Mouse (Mus musculus) hindbrain, embryonic 14.5 days (tissue): ENCODE data around the gene Prokr1. TPM values are rescaled to one million over a fixed set of nuclear protein-coding genes. Genes with fewer than 3 reads are reported as not detected.
A peak's percentile ranks its signal among the peaks of the same experiment; 100 is the strongest.

Experiments
- ATAC-seq: fragments of 200-750 bp; cut with Nextera tagmentation; 2 replicates; pipeline ENCODE4 v1.8.0; 2017; ENCODE audit warnings: moderate number of reproducible peaks, mild to moderate bottlenecking, moderate TSS enrichment, moderate library complexity; ENCODE audit not compliant: low FRiP score
- DNase-seq: peaks from one replicate; pipeline ENCODE4 v3.0.0-alpha.2; 2015; ENCODE audit warnings: low spot score
- H3K27ac ChIP-seq: fragments of 300-500 bp; sonication (generic); 2 replicates; pipeline ENCODE4 v1.5.1; 2014; ENCODE audit warnings: mild to moderate bottlenecking, moderate library complexity
- H3K27me3 ChIP-seq: fragments of 300-500 bp; sonication (generic); 2 replicates; pipeline ENCODE4 v1.6.1; 2014; ENCODE audit warnings: mild to moderate bottlenecking, low read length, mixed read lengths; ENCODE audit not compliant: control insufficient read depth, insufficient read depth
- H3K36me3 ChIP-seq: fragments of 300-500 bp; sonication (generic); replicated peaks from 2 replicates; pipeline ENCODE4 v1.6.1; 2014; ENCODE audit not compliant: control insufficient read depth, insufficient read depth
- H3K4me1 ChIP-seq: fragments of 300-500 bp; sonication (generic); replicated peaks from 2 replicates; pipeline ENCODE4 v1.6.1; 2014; ENCODE audit warnings: antibody characterized with exemption, low read length, mixed read lengths; ENCODE audit not compliant: control insufficient read depth, insufficient read depth
- H3K4me2 ChIP-seq: fragments of 300-500 bp; sonication (generic); replicated peaks from 2 replicates; pipeline ENCODE4 v1.6.1; 2014; ENCODE audit warnings: mild to moderate bottlenecking, moderate library complexity
- H3K4me3 ChIP-seq: fragments of 300-500 bp; sonication (generic); replicated peaks from 2 replicates; pipeline ENCODE4 v1.5.1; 2014; ENCODE audit warnings: mild to moderate bottlenecking, low read length
- H3K9ac ChIP-seq: fragments of 300-500 bp; sonication (generic); 2 replicates; pipeline ENCODE4 v1.6.1; 2014
- H3K9me3 ChIP-seq: fragments of 300-500 bp; sonication (generic); 2 replicates; pipeline ENCODE4 v1.6.1; 2016; ENCODE audit warnings: low read length; ENCODE audit not compliant: control insufficient read depth
- WGBS: fragments of 180-500 bp; shearing (Covaris S2); extraction: QIAGEN DNeasy Blood & Tissue Kit; methylation state at CpG from one replicate; pipeline ENCODE4 v1.1.7; 2014; 5-methylcytosine and 5-hydroxymethylcytosine counted together
- polyA plus RNA-seq: library from polyadenylated mRNA; unstranded; fragments of >200 nt; fragmentation: Nextera tagmentation; extraction: Ambion mirVana; gene quantifications from 2 replicates; pipeline ENCODE4 v1.2.1, GENCODE M21; 2014

Prokr1 gene
- polyA plus RNA-seq, 1 experiment from 2014 or later = 1.7 TPM

DNA sequence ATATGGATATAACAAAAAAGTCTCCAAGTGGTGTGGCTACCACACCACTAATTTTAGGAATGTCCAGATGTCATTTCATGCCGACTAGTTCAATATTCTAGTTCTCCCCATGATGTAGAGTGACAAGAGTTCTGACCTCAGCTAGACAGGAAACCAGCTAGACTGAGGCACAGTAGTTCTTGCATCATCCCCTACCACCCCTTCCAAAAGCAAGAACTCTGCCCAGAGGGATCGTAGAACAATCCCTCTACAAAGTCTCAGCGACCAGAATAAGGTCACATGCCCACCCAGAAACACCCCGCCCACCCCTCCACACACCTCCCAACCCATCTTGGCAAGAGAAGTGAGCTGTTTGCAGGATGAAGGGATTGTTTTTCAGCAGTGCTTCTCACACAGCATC lies 43.1 kb downstream of the Prokr1 start:
- no peaks in the 10 kb centered on the region for H3K36me3 ChIP-seq
- WGBS = 87% methylated on average over 4 of the region's 4 CpGs
- no peak for ATAC-seq
- H3K9me3 ChIP-seq = peaks cover 10% of the 10 kb centered on the region
- H3K4me1 ChIP-seq = no peaks in the 10 kb centered on the region
- no peak overlapping the region for H3K27ac ChIP-seq
- H3K9ac ChIP-seq = no peak overlapping the region
- DNase-seq = no peak
- H3K4me2 ChIP-seq = no peak overlapping the region
- no peaks in the 10 kb centered on the region for H3K27me3 ChIP-seq
- no peak overlapping the region for H3K4me3 ChIP-seq

- Histone ChIP-seq H3K27me3 (no peaks in the 10 kb centered on the region), H3K36me3 (no peaks in the 10 kb centered on the region), H3K4me2 (no peak overlapping the region), H3K9me3 (peaks cover 10% of the 10 kb centered on the region), H3K9ac (no peak overlapping the region), H3K27ac (no peak overlapping the region), H3K4me1 (no peaks in the 10 kb centered on the region), H3K4me3 (no peak overlapping the region)
- 26% methylated on average over 1 of the region's 1 CpGs for WGBS
- peak; percentile 63 for DNase-seq
- peak; percentile 94 for ATAC-seq
These were observed 45.0 kb downstream of the Prokr1 start for GRCm38 (mm10) chr6:87545331-87546217.

DNA sequence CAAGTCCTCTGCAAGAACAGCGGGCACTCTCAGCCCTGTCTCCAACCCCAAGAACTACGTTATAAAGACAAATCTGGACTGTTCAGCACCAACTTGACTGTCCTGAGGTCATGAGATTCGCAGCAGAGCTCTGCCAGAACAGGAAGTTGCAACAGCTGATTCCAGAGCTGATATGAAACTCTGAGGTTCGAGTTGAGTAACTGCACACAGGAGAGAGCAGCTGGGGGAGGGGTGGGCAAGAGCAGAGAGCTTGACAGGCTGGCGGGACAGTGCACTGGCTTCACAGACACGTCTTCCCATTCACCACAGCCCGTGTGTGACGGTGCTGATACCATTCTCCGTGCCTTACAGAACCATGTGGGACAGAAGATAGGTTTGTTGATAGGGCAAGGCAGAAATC lies 48.5 kb downstream of the Prokr1 start:
- H3K9ac ChIP-seq = no peak overlapping the region
- no peaks in the 10 kb centered on the region for H3K4me1 ChIP-seq
- no peak for ATAC-seq
- H3K4me3 ChIP-seq = no peak overlapping the region
- H3K27me3 ChIP-seq = no peaks in the 10 kb centered on the region
- no peak for DNase-seq
- 73% methylated on average over 9 of the region's 9 CpGs for WGBS
- peaks cover 10% of the 10 kb centered on the region for H3K9me3 ChIP-seq
- no peak overlapping the region for H3K4me2 ChIP-seq
- H3K27ac ChIP-seq = no peak overlapping the region
- H3K36me3 ChIP-seq = no peaks in the 10 kb centered on the region

DNA sequence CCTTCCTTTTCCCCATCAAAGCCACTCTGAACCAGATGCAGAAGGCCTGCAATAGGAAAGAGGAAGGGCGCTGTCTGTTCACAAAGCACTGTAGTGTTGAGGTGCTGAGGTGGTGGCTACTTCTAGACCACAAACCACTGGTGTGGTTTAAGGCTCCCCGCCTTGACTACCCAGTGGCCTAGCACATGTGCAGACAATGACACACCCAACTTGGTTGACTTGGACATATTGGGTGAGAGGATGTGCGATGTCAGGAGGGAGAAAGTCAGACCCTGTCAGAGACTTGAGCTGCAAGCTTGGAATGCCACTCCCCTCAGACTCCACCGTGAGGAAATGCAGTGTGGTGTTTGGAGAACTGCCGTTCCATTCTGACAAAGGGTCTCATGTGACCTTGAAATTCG lies 49.4 kb downstream of the Prokr1 start:
- ATAC-seq (no peak), DNase-seq (no peak)
- H3K27ac ChIP-seq = no peak overlapping the region
- no peak overlapping the region for H3K4me2 ChIP-seq
- no peaks in the 10 kb centered on the region for H3K27me3 ChIP-seq
- no peaks in the 10 kb centered on the region for H3K4me1 ChIP-seq
- no peaks in the 10 kb centered on the region for H3K36me3 ChIP-seq
- H3K9ac ChIP-seq = no peak overlapping the region
- 91% methylated on average over 6 of the region's 6 CpGs for WGBS
- peaks cover 2% of the 10 kb centered on the region for H3K9me3 ChIP-seq
- H3K4me3 ChIP-seq = no peak overlapping the region

DNA sequence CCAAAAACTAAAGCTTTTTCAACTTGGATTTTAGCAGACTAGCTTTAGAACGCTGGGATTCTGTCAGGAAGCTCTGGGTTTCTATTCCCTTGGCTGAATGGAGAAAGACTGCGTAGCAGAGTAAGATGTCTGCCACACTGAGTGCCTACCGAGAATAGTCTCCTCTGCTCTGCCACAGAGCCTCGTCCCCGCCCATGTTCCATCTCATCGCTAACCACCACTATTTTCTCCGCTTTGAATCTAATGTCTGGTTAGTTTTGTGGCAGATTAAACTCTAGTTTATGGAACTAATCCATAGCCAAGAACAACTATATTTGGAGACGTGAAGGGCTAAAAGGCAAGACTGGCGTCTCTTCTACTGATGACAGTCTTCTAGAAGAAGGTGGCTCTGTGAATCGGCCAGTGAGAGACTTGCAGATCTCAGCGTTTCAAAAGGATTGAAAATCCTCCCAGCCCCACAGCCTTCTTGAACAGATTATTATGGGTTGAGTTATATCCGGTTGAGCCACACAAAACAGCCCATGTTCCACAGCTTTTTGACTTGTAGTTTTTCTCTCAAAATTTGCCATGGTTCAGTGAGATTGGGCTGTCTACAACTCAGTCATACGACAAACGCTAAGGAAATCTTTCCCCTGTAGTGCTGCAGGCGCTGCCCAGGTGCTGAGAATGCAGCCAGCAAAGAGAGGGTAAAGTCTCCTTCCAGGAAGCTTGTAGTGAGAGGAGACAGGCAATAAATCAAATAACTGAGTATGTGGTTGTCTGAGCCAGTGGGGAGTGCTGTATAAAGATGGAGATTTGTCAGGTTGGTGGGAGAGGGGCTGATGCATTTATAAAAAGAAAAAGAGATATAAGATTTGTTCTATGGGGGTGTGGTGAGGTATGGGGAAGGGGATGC lies 51.9 kb downstream of the Prokr1 start:
- Histone ChIP-seq H3K27me3 (no peaks in the 10 kb centered on the region), H3K27ac (no peak overlapping the region), H3K9ac (no peak overlapping the region), H3K4me2 (no peak overlapping the region), H3K9me3 (no peaks in the 10 kb centered on the region), H3K4me3 (no peak overlapping the region), H3K4me1 (no peaks in the 10 kb centered on the region), H3K36me3 (no peaks in the 10 kb centered on the region)
- 72% methylated on average over 15 of the region's 15 CpGs for WGBS
- no peak for ATAC-seq
- no peak for DNase-seq

DNA sequence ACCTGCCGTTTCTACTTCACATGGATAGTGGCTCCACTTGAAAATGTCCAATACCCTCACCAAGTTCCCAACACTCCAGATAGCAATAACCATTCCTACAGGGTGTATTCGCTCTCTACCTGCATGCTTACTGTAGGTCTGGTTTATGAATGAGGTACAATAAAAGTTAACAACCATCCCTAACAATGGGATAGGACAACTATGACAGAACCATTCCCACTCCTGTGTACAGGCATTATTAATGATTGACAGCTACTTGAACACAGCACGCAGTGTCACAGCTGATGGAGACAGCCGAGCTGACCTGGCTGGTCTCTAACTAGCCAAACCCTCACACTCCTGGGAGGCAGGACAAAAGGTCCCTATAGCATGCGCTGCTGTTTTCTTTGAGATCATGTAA lies 52.9 kb downstream of the Prokr1 start:
- Histone ChIP-seq H3K4me2 (no peak overlapping the region), H3K9me3 (no peaks in the 10 kb centered on the region), H3K27me3 (no peaks in the 10 kb centered on the region), H3K9ac (no peak overlapping the region), H3K4me1 (no peaks in the 10 kb centered on the region), H3K4me3 (no peak overlapping the region), H3K27ac (no peak overlapping the region), H3K36me3 (no peaks in the 10 kb centered on the region)
- no peak for ATAC-seq
- WGBS = 77% methylated on average over 5 of the region's 5 CpGs
- no peak for DNase-seq

- no peak overlapping the region for H3K4me3 ChIP-seq
- DNase-seq (no peak), ATAC-seq (no peak)
- no peaks in the 10 kb centered on the region for H3K4me1 ChIP-seq
- no peaks in the 10 kb centered on the region for H3K27me3 ChIP-seq
- H3K9ac ChIP-seq = no peak overlapping the region
- H3K27ac ChIP-seq = no peak overlapping the region
- H3K4me2 ChIP-seq = no peak overlapping the region
- no peaks in the 10 kb centered on the region for H3K9me3 ChIP-seq
- WGBS = 79% methylated on average over 8 of the region's 8 CpGs
- H3K36me3 ChIP-seq = no peaks in the 10 kb centered on the region
These were observed 54.3 kb downstream of the Prokr1 start for GRCm38 (mm10) chr6:87536270-87536669.

DNA sequence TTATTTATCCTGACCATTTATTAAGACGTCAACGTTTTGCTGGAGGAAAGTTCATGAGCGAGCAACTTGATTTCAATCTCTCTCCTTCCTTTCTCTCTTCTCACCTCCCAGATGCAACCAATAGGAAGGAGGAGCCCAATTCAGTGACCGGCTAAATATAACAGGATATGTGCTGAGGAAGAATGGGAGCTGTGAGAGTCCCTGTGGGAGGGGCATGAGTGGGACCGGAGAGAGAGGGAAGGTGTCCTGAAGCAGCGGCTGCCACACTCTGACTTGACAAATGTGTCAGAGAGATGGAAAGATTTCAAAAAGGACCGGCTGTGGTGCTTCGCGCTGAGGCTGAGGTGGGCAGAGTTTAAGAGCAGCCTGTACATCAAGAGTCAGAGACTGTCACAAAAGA lies 54.9 kb downstream of the Prokr1 start:
- DNase-seq (no peak), ATAC-seq (no peak)
- Histone ChIP-seq H3K4me3 (no peak overlapping the region), H3K4me2 (no peak overlapping the region), H3K9ac (no peak overlapping the region), H3K36me3 (no peaks in the 10 kb centered on the region), H3K27me3 (no peaks in the 10 kb centered on the region), H3K27ac (no peak overlapping the region), H3K4me1 (no peaks in the 10 kb centered on the region), H3K9me3 (no peaks in the 10 kb centered on the region)
- WGBS = 67% methylated on average over 9 of the region's 9 CpGs

- ATAC-seq = no peak
- Histone ChIP-seq H3K36me3 (no peaks in the 10 kb centered on the region), H3K4me1 (no peaks in the 10 kb centered on the region), H3K4me3 (no peak overlapping the region), H3K4me2 (no peak overlapping the region), H3K27ac (no peak overlapping the region), H3K27me3 (no peaks in the 10 kb centered on the region), H3K9ac (no peak overlapping the region), H3K9me3 (no peaks in the 10 kb centered on the region)
- 89% methylated on average over 9 of the region's 9 CpGs for WGBS
- no peak for DNase-seq
These were observed 55.5 kb downstream of the Prokr1 start for GRCm38 (mm10) chr6:87534855-87535575.
